ENCODE assay signal across 11 mouse cellular contexts in genomic region chr7:29391761-29392512, GRCm38 (mm10).
DNase-seq lines count a peak whose midpoint lies in the region; ATAC-seq and TF ChIP-seq lines count a peak whose summit lies in the region.
"Had no signal": no experiment of that assay in that cellular context is flagged by ENCODE, and none has a peak within 500 bp of the region (broad histone marks: within the 10 kb centered on the region; RNA-seq: fewer than 3 reads in every experiment).

No protein-coding gene starts in this region.

- WGBS in midbrain, postnatal 0 days, result 74% methylated on average over 25 of the region's 25 CpGs
- 81% methylated on average over 25 of the region's 25 CpGs for WGBS in midbrain, embryonic 14.5 days
- WGBS in intestine, embryonic 16.5 days, result 70% methylated on average over 25 of the region's 25 CpGs
- 43% methylated on average over 25 of the region's 25 CpGs for WGBS in olfactory bulb, adult 2 months

- H3K4me3 ChIP-seq in midbrain, postnatal 0 days (ENCODE audit: low read depth, low read length), result no peak overlapping the region
- no peak overlapping the region for H3K4me3 ChIP-seq in midbrain, embryonic 14.5 days (replicated peaks; ENCODE audit: low read depth, low read length)
- no peak overlapping the region for H3K4me3 ChIP-seq in intestine, embryonic 16.5 days (ENCODE audit: low read length)
- no peak overlapping the region for H3K4me3 ChIP-seq in olfactory bulb, adult 2 months (ENCODE audit: insufficient read depth, low read depth, low read length)

- no peak overlapping the region for H3K9ac ChIP-seq in midbrain, postnatal 0 days (replicated peaks; ENCODE audit: low read length, poor library complexity, severe bottlenecking)
- H3K9ac ChIP-seq in midbrain, embryonic 14.5 days (replicated peaks; ENCODE audit: low read length), result no peak overlapping the region; the same call in 1 of the 2 replicates
- 0 out of 2 replicates have a peak overlapping the region, but pooled peaks have one; percentile 4 for H3K9ac ChIP-seq in intestine, embryonic 16.5 days (ENCODE audit: low read depth, low read length)

- H3K27me3 ChIP-seq in midbrain, postnatal 0 days (ENCODE audit: insufficient read depth, low read length), result no peaks in the 10 kb centered on the region
- H3K27me3 ChIP-seq in midbrain, embryonic 14.5 days (ENCODE audit: control insufficient read depth, insufficient read depth, low read length), result no peaks in the 10 kb centered on the region
- no peaks in the 10 kb centered on the region for H3K27me3 ChIP-seq in intestine, embryonic 16.5 days (replicated peaks; ENCODE audit: control insufficient read depth, insufficient read depth, low read length)

- no peak overlapping the region for H3K27ac ChIP-seq in midbrain, postnatal 0 days (ENCODE audit: low read depth, low read length)
- no peak overlapping the region; the same call in 1 of the 2 replicates for H3K27ac ChIP-seq in midbrain, embryonic 14.5 days (replicated peaks; ENCODE audit: low read depth, low read length)
- peak overlapping the region; percentile 62 for H3K27ac ChIP-seq in intestine, embryonic 16.5 days (ENCODE audit: low read length)
- H3K27ac ChIP-seq in olfactory bulb, adult 2 months (ENCODE audit: insufficient read depth, low read depth, low read length), result peak overlapping the region; percentile 38

- TF ChIP-seq POLR2A in olfactory bulb, adult 2 months (IDR thresholded peaks at IDR 0.05; ENCODE audit: insufficient read depth, low read depth, low read length), result no peak

- no peak overlapping the region for H3K4me2 ChIP-seq in midbrain, postnatal 0 days (ENCODE audit: low read depth, low read length, poor library complexity, severe bottlenecking)
- H3K4me2 ChIP-seq in midbrain, embryonic 14.5 days (ENCODE audit: low read length), result no peak overlapping the region
- H3K4me2 ChIP-seq in intestine, embryonic 16.5 days (ENCODE audit: low read depth, low read length), result no peak overlapping the region

- no peak for TF ChIP-seq CTCF in midbrain, postnatal 0 days (IDR thresholded peaks at IDR 0.05)
- TF ChIP-seq CTCF in olfactory bulb, adult 2 months (IDR thresholded peaks at IDR 0.05; ENCODE audit: insufficient read depth, low read depth, low read length), result no peak

- peak; percentile 94 to 96 for DNase-seq in cerebellum, postnatal 10 days
- no peak for DNase-seq in cerebellum, adult 11 months
- peak; percentile 82 for DNase-seq in midbrain, postnatal 0 days (ENCODE audit: low spot score)
- DNase-seq in midbrain, embryonic 14.5 days, result no peak
- no peak for DNase-seq in embryo, embryonic 11 days
- DNase-seq in yolk sac, embryonic 10.5 days (ENCODE audit: low spot score), result no peak
- DNase-seq: adrenal gland, postnatal 10 days; kidney, adult 11 months; thymus, postnatal 14 days had no signal

- no peaks in the 10 kb centered on the region for H3K9me3 ChIP-seq in midbrain, postnatal 0 days (ENCODE audit: low read length)
- no peaks in the 10 kb centered on the region for H3K9me3 ChIP-seq in midbrain, embryonic 14.5 days (ENCODE audit: control insufficient read depth, low read length)
- H3K9me3 ChIP-seq in intestine, embryonic 16.5 days (ENCODE audit: control insufficient read depth, low read length), result no peaks in the 10 kb centered on the region

- H3K36me3 ChIP-seq in midbrain, postnatal 0 days (ENCODE audit: insufficient read depth, low read length), result peaks cover 34% of the 10 kb centered on the region
- peaks cover 21% of the 10 kb centered on the region for H3K36me3 ChIP-seq in midbrain, embryonic 14.5 days (ENCODE audit: control insufficient read depth, insufficient read depth, low read length)
- peaks cover 15% of the 10 kb centered on the region for H3K36me3 ChIP-seq in intestine, embryonic 16.5 days (ENCODE audit: control insufficient read depth, insufficient read depth, low read length)

- ATAC-seq in midbrain, postnatal 0 days (ENCODE audit: low FRiP score), result peak; percentile 14; the same call in 1 of the 2 replicates
- ATAC-seq in midbrain, embryonic 14.5 days (ENCODE audit: low FRiP score, low TSS enrichment), result no peak
- ATAC-seq in intestine, embryonic 16.5 days, result no peak

- no peaks in the 10 kb centered on the region for H3K4me1 ChIP-seq in midbrain, postnatal 0 days (ENCODE audit: insufficient read depth, low read length)
- H3K4me1 ChIP-seq in midbrain, embryonic 14.5 days (ENCODE audit: control insufficient read depth, insufficient read depth, low read length), result no peaks in the 10 kb centered on the region
- H3K4me1 ChIP-seq in intestine, embryonic 16.5 days (ENCODE audit: control insufficient read depth, insufficient read depth, low read length), result peaks cover 14% of the 10 kb centered on the region
- peaks cover 17% of the 10 kb centered on the region for H3K4me1 ChIP-seq in olfactory bulb, adult 2 months (ENCODE audit: control insufficient read depth, insufficient read depth, low read length)

Comparison
In these comparisons a context has a peak if more than half of its experiments do, and no peak if none do; other contexts are left out.
1. DNase-seq: peak in cerebellum, postnatal 10 days (2 of 2) and midbrain, postnatal 0 days (single experiment); none in cerebellum, adult 11 months (single experiment), midbrain, embryonic 14.5 days (single experiment), embryo, embryonic 11 days (single experiment) and yolk sac, embryonic 10.5 days (single experiment).
2. H3K27ac ChIP-seq: peak in intestine, embryonic 16.5 days (single experiment) and olfactory bulb, adult 2 months (single experiment); none in midbrain, postnatal 0 days (single experiment) and midbrain, embryonic 14.5 days (single experiment).